Mouse (Mus musculus): Measurements from ENCODE around the gene Lad1. TPM values are rescaled to one million over a fixed set of nuclear protein-coding genes. Genes with fewer than 3 reads are reported as not detected.

Gene Lad1
- polyA plus RNA-seq, 1 experiment from 2014 or later = 208 TPM

DNA sequence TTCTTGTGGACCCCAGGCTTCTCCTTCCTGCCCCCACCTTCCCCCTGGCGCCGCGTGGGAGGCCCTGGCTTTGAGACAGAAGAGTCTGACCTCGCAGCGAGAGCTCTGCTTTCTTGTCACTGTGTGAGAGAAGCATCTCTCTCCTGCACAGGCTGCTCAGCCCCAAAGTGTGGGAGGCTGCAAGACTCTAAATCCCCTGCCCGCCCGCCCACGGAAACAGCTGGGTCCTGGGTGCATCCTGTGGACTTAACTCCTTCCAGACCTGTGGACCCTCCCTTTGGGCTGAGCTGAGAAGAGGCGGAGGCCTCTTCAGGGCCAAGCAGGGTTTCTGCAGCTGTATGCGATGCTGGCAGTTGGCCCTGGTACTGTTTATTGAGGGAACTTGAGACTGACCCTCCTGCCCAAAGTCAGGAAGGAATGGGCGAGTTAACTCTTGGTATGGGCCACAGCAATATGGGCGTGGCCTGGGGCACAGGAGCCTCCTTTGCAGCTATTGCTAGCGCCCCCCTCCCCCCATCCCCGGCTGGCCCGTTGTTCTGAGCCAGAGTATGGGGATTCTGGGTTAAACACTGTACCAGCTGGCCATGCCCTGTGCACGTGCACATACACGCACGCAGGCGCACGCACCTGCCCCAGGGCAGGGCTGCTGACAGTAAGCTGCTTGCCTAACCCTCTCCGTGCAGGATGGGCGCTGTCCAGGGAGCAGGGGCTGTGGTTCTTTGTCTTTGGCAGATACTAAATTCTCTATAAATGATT, 39.4 kb upstream of the Lad1 start, which contains the start of gene Tnni1:
TSS of gene Tnni1 (plus strand) at position 655 of the 756 bp plus-strand sequence.
- H3K9me3 ChIP-seq (ENCODE audit: control insufficient read depth) = no peaks in the 10 kb centered on the region
- no peak within 1 kb of the TSS for H3K27ac ChIP-seq (ENCODE audit: low read depth, low read length)
- no peak within 1 kb of the TSS for H3K4me2 ChIP-seq (replicated peaks; ENCODE audit: low read depth)
- ATAC-seq = peak; percentile 26; the same call in 1 of the 2 replicates
- no peak for TF ChIP-seq CTCF (IDR thresholded peaks at IDR 0.05; ENCODE audit: low read depth)
- no peak within 1 kb of the TSS for H3K9ac ChIP-seq (ENCODE audit: low read depth, low read length)
- no peak within 1 kb of the TSS for H3K4me3 ChIP-seq (ENCODE audit: low read depth, low read length)
- no peaks in the 10 kb centered on the region for H3K4me1 ChIP-seq (replicated peaks; ENCODE audit: control insufficient read depth, insufficient read depth, low read length)
- H3K27me3 ChIP-seq (replicated peaks; ENCODE audit: control insufficient read depth, insufficient read depth, low read length) = 0 out of 2 replicates have a peak, but pooled peaks cover 5% of the 10 kb centered on the region
- H3K36me3 ChIP-seq (ENCODE audit: control insufficient read depth, insufficient read depth) = no peaks in the 10 kb centered on the region
- WGBS = 28% methylated on average over 22 of the region's 22 CpGs

DNA sequence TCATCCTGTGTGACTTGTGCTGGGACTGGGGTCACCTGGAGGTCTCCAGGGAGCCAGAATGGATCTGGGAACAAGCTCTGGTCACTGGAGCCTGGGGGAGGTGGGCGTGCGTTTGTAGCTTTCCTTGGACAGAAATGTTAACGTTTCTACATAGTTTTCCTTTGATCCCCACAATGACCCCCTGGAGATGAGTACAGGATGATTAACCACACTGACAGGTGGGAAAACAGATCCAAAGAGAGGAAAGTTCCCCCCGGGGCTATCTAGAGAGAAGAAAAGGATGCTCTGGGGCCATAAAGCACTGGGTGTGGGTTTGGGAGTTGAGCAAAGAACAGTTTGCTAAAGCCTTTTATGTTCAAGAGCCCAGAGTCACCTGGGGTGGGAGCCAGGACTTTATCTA, 37.7 kb upstream of the Lad1 start:
- Histone ChIP-seq H3K9ac (ENCODE audit: low read depth, low read length) (no peak overlapping the region), H3K4me2 (replicated peaks; ENCODE audit: low read depth) (no peak overlapping the region), H3K27ac (ENCODE audit: low read depth, low read length) (no peak overlapping the region), H3K4me3 (ENCODE audit: low read depth, low read length) (no peak overlapping the region), H3K9me3 (ENCODE audit: control insufficient read depth) (no peaks in the 10 kb centered on the region), H3K4me1 (replicated peaks; ENCODE audit: control insufficient read depth, insufficient read depth, low read length) (no peaks in the 10 kb centered on the region), H3K27me3 (replicated peaks; ENCODE audit: control insufficient read depth, insufficient read depth, low read length) (0 out of 2 replicates have a peak, but pooled peaks cover 5% of the 10 kb centered on the region), H3K36me3 (ENCODE audit: control insufficient read depth, insufficient read depth) (no peaks in the 10 kb centered on the region)
- WGBS = 64% methylated on average over 4 of the region's 4 CpGs
- ATAC-seq = no peak
- TF ChIP-seq CTCF (IDR thresholded peaks at IDR 0.05; ENCODE audit: low read depth) = no peak

DNA sequence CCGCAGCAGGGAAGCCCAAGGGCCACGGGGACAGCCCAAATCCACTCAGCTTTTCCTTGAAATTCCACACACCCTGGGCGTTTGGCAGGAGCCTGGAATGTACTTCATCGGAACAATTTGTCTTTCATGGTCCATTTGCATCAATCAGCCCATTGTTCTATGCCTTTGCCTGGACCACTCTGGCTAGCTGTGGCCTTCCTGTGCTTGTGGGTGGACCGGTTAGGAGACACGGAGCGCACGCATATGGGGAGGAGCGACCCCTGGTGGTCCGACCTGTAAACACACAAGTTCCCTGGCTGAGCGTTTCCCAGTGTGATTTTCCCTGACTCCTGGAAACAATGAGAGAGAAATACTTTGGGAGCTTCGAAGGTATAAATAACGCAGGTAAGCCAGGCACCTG, 37.2 kb upstream of the Lad1 start:
- Histone ChIP-seq H3K4me1 (replicated peaks; ENCODE audit: control insufficient read depth, insufficient read depth, low read length) (no peaks in the 10 kb centered on the region), H3K27me3 (replicated peaks; ENCODE audit: control insufficient read depth, insufficient read depth, low read length) (0 out of 2 replicates have a peak, but pooled peaks cover 5% of the 10 kb centered on the region), H3K36me3 (ENCODE audit: control insufficient read depth, insufficient read depth) (no peaks in the 10 kb centered on the region), H3K9me3 (ENCODE audit: control insufficient read depth) (no peaks in the 10 kb centered on the region), H3K4me2 (replicated peaks; ENCODE audit: low read depth) (no peak overlapping the region), H3K27ac (ENCODE audit: low read depth, low read length) (no peak overlapping the region), H3K4me3 (ENCODE audit: low read depth, low read length) (no peak overlapping the region), H3K9ac (ENCODE audit: low read depth, low read length) (no peak overlapping the region)
- peak; percentile 34; the same call in 1 of the 2 replicates for ATAC-seq
- WGBS = 17% methylated on average over 13 of the region's 13 CpGs
- peak; percentile 98 for TF ChIP-seq CTCF (IDR thresholded peaks at IDR 0.05; ENCODE audit: low read depth)

DNA sequence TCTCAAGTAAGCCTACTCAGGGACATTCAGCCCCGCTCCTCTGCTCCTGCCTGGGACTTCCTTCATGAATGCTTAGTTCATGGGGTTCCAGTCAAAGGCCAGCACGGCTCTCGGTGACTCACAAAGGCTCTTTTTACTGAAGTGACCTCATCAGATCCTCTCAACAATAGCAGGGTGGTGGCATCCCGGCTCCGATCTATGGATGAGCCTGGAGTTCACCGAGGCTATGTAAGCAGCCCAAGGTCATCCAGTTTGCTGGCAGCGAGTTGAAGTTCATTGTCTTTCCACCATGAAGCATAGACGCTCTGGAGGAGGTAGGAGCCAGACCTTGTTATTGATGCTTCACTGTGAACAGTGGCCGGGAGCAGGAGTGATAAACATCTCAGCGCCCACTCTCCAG, 35.6 kb upstream of the Lad1 start:
- ATAC-seq = no peak
- 61% methylated on average over 10 of the region's 10 CpGs for WGBS
- no peak overlapping the region for H3K4me3 ChIP-seq (ENCODE audit: low read depth, low read length)

DNA sequence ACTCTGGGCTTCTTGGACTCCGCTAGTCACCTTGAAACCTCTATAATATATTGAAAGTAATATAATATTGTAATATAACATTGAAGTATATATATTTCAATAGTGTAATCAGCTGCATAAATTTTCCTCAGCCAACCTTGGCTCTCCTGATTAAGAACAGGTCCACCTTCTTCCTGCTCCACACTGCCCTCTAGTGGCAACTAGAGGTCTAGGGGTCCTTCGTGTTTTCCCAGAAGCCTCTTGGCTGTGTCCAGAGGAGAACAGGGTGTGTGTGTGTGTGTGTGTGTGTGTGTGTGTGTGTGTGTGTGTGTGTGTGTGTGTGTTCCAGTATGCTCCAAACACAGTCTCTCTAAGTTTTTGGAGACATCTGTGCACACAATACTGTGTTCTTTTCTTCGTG, 30.6 kb upstream of the Lad1 start:
- Histone ChIP-seq H3K27me3 (replicated peaks; ENCODE audit: control insufficient read depth, insufficient read depth, low read length) (no peaks in the 10 kb centered on the region), H3K9me3 (ENCODE audit: control insufficient read depth) (no peaks in the 10 kb centered on the region), H3K4me2 (replicated peaks; ENCODE audit: low read depth) (no peak overlapping the region), H3K9ac (ENCODE audit: low read depth, low read length) (no peak overlapping the region), H3K4me3 (ENCODE audit: low read depth, low read length) (no peak overlapping the region), H3K4me1 (replicated peaks; ENCODE audit: control insufficient read depth, insufficient read depth, low read length) (peaks cover 11% of the 10 kb centered on the region; the same call in 1 of the 2 replicates), H3K36me3 (ENCODE audit: control insufficient read depth, insufficient read depth) (no peaks in the 10 kb centered on the region), H3K27ac (ENCODE audit: low read depth, low read length) (no peak overlapping the region)
- WGBS = 46% methylated on average over 3 of the region's 3 CpGs
- peak; percentile 90 for TF ChIP-seq CTCF (IDR thresholded peaks at IDR 0.05; ENCODE audit: low read depth)
- no peak for ATAC-seq

More for the DNA sequence above, 35.6 kb upstream of the Lad1 start:
- Histone ChIP-seq H3K9ac (ENCODE audit: low read depth, low read length) (no peak overlapping the region), H3K9me3 (ENCODE audit: control insufficient read depth) (no peaks in the 10 kb centered on the region), H3K4me2 (replicated peaks; ENCODE audit: low read depth) (no peak overlapping the region), H3K36me3 (ENCODE audit: control insufficient read depth, insufficient read depth) (no peaks in the 10 kb centered on the region), H3K27ac (ENCODE audit: low read depth, low read length) (no peak overlapping the region), H3K27me3 (replicated peaks; ENCODE audit: control insufficient read depth, insufficient read depth, low read length) (0 out of 2 replicates have a peak, but pooled peaks cover 5% of the 10 kb centered on the region), H3K4me1 (replicated peaks; ENCODE audit: control insufficient read depth, insufficient read depth, low read length) (no peaks in the 10 kb centered on the region)
- TF ChIP-seq CTCF (IDR thresholded peaks at IDR 0.05; ENCODE audit: low read depth) = no peak

DNA sequence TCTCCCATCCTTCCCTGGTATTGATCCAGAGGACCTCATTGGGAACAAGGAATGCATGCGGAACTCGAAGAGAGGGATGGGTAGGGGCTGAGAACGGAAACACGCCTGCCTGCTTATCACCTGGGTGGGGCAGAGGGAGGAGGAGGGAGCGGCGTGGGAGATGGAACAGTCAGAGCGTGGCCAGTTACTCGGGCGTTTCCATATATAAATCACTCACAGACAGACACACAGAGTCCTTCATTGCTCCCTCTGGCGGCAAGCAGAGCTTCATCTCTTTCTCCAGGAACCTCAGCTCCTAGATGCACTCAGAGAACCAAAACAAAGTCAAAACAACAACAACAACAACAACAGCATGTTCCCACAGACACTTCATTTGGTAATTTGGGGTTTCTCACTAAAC, 29.7 kb upstream of the Lad1 start:
- H3K4me3 ChIP-seq (ENCODE audit: low read depth, low read length) = no peak overlapping the region
- H3K4me2 ChIP-seq (replicated peaks; ENCODE audit: low read depth) = peak overlapping the region; percentile 27; the same call in 1 of the 2 replicates
- peaks cover 17% of the 10 kb centered on the region for H3K4me1 ChIP-seq (replicated peaks; ENCODE audit: control insufficient read depth, insufficient read depth, low read length)
- 7% methylated on average over 10 of the region's 10 CpGs for WGBS
- no peaks in the 10 kb centered on the region for H3K9me3 ChIP-seq (ENCODE audit: control insufficient read depth)
- no peak overlapping the region for H3K9ac ChIP-seq (ENCODE audit: low read depth, low read length)
- H3K27ac ChIP-seq (ENCODE audit: low read depth, low read length) = no peak overlapping the region
- peak; percentile 79 for TF ChIP-seq CTCF (IDR thresholded peaks at IDR 0.05; ENCODE audit: low read depth)
- no peaks in the 10 kb centered on the region for H3K36me3 ChIP-seq (ENCODE audit: control insufficient read depth, insufficient read depth)
- H3K27me3 ChIP-seq (replicated peaks; ENCODE audit: control insufficient read depth, insufficient read depth, low read length) = no peaks in the 10 kb centered on the region
- no peak for ATAC-seq
